Mouse (Mus musculus) cortical plate, adult 2 months (tissue): ENCODE measurements at regions not wholly inside any gene's neighbourhood (a gene's known extent, or its start where the extent isn't known, plus 50 kb on each side); places are given as distances from the start of the nearest gene placed in this dataset.
A peak's percentile ranks its signal among the peaks of the same experiment; 100 is the strongest.

Source experiments
- H3K27ac ChIP-seq: fragments of 200-500 bp; 2 replicates; pipeline ENCODE4 v1.5.1; 2012; ENCODE audit warnings: low read length, control low read depth, inconsistent platforms; ENCODE audit not compliant: insufficient read depth
- H3K4me1 ChIP-seq: fragments of 200-500 bp; 2 replicates; pipeline ENCODE4 v1.6.1; 2011; ENCODE audit warnings: low read length; ENCODE audit not compliant: control insufficient read depth, insufficient read depth
- H3K4me3 ChIP-seq: fragments of 200-500 bp; 2 replicates; pipeline ENCODE4 v1.5.1; 2011; ENCODE audit warnings: mild to moderate bottlenecking, low read length, control low read depth; ENCODE audit not compliant: insufficient read depth
- CTCF ChIP-seq: fragments of 200-500 bp; IDR thresholded peaks from 2 replicates; pipeline ENCODE4 v1.5.1; 2011; ENCODE audit warnings: mild to moderate bottlenecking, control low read depth, low read length; ENCODE audit not compliant: insufficient read depth; ENCODE audit errors: extremely low read depth
- POLR2A ChIP-seq: fragments of 200-500 bp; IDR thresholded peaks from 2 replicates; pipeline ENCODE4 v1.6.1; 2011; ENCODE audit warnings: mild to moderate bottlenecking, low read length, control low read depth; ENCODE audit not compliant: insufficient read depth; ENCODE audit errors: extremely low read depth

DNA sequence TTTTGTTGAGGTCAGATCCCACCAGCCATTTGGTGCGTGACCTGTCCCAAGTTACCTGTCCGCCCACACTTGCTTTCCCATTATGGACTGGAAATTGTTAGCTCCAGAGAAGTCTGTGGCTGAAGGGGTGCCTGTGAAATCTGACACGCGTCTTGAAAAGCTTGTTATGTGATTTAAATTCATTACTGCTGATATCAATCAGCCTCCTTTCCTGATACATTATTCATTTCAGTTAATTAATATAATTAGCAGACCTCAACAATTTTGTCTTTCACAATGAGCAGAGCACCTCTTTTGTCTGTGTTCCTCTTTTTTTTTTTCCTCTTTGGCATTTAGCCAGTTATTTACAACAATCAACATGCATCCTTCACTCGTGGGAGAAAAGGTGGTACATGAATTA, 58.6 kb upstream of the Grip1 start:
- Histone ChIP-seq H3K4me3 (no peak overlapping the region), H3K4me1 (no peaks in the 10 kb centered on the region), H3K27ac (no peak overlapping the region)
- no peak for TF ChIP-seq POLR2A
- no peak for TF ChIP-seq CTCF

DNA sequence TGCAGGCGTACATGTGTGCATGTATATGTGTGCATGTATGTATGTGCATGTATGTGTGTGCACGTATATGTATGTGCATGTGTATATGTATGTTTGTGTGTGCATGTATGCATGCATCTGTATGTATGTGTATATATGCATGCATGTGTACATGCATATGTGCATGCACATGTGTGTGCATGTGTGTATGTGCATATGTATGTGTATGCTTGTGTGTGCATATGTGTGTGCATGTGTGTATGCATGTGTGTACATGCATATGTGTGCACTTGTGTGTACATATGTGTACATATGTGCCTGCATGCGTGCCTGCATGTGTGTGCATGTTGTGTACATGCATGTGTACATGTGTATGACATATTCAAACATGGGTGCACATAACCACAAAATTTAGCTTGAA, 65.7 kb upstream of the Grip1 start:
- no peak for TF ChIP-seq POLR2A
- no peak for TF ChIP-seq CTCF
- no peak overlapping the region for H3K4me3 ChIP-seq
- no peak overlapping the region for H3K27ac ChIP-seq
- no peaks in the 10 kb centered on the region for H3K4me1 ChIP-seq

DNA sequence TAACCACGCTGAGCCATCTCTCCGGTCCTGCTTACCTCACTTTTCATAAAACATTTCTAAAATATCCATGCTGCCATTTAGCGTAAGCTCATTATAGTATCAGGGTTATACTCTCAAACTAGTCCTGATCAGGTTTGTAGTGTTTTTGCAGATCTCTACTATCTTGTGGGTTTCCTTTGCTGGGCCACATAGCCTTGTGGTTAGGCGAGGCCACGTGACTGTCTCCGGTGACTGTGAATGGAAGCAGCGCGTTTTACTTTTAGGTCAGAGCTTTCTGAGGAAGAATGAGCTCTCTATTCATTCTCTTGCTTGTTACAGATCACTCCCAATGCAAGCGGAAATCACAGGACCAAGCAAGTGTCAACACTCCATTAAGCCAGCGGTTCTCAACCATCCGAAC, 71.4 kb upstream of the Grip1 start:
- no peak overlapping the region for H3K4me3 ChIP-seq
- H3K27ac ChIP-seq = no peak overlapping the region
- TF ChIP-seq POLR2A (no peak), CTCF (no peak)
- no peaks in the 10 kb centered on the region for H3K4me1 ChIP-seq

DNA sequence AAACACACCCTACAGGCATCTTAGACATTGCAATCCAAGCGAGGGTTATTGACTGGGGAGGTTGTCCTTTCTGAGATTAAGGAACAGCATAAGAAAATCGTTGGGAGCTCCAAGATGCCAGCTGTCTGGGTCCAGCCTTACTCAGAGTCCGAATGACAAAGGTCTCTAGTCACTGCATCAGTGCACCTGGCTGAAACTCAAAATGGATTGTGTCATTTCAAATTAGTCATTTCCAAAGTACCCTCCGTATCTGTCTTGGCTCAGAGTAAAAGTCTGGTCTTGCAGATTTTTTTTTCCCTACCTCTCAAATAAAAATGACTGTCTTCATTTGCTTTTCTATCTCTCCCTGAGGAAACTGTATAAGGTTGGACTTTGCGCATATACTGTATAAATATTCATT, 85.1 kb upstream of the Grip1 start:
- no peak overlapping the region for H3K4me3 ChIP-seq
- no peaks in the 10 kb centered on the region for H3K4me1 ChIP-seq
- H3K27ac ChIP-seq = no peak overlapping the region
- TF ChIP-seq CTCF = no peak
- no peak for TF ChIP-seq POLR2A

DNA sequence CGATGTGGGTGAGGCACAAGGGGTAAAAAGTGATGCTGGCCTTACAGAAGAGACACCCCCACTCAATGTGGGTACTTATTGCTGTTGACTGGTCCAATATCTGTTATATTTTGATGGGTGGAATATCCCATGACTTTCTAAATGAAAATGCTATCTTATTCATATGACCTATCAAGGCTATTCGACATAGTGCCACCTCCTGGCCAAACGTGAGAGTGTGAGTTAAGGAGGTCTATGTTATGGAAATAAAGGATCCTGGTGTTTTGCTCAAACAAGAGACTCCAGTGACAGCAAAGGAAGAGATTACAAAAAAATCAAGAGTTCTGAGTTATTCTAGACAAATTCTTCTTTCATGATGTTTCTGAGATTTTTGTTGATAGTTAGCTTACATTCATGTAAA, 90.0 kb upstream of the Grip1 start:
- H3K4me3 ChIP-seq = no peak overlapping the region
- no peak for TF ChIP-seq POLR2A
- no peak for TF ChIP-seq CTCF
- no peak overlapping the region for H3K27ac ChIP-seq
- H3K4me1 ChIP-seq = no peaks in the 10 kb centered on the region

DNA sequence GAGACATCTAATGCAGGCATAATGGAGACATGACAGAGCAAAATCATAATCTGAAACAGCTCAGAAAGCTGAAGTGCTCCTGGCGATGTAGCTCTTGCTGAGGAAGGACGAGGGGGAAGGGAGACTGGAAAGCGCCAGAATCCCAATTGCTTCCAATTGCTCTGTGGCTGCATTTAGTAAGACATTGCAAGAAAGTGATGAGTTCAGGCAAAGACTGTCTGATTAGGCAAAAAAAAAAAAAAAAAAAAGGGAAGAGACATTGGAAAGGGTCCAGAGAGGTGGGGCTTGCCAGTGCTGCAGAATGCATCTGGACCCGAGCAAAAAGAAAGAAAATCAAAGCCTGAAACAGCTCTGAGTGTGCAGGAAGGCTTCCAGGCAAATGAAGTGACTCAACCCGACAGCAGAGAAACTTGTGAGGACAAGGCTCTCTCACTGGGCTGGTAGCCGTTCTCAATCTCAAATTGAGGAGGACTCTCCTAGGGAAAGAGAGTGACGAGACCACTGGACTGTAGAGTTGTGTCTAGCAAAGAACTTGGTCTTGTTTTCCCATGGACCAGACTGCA, 94.8 kb upstream of the Grip1 start:
- Histone ChIP-seq H3K27ac (no peak overlapping the region), H3K4me1 (no peaks in the 10 kb centered on the region), H3K4me3 (no peak overlapping the region)
- TF ChIP-seq CTCF (no peak), POLR2A (no peak)

DNA sequence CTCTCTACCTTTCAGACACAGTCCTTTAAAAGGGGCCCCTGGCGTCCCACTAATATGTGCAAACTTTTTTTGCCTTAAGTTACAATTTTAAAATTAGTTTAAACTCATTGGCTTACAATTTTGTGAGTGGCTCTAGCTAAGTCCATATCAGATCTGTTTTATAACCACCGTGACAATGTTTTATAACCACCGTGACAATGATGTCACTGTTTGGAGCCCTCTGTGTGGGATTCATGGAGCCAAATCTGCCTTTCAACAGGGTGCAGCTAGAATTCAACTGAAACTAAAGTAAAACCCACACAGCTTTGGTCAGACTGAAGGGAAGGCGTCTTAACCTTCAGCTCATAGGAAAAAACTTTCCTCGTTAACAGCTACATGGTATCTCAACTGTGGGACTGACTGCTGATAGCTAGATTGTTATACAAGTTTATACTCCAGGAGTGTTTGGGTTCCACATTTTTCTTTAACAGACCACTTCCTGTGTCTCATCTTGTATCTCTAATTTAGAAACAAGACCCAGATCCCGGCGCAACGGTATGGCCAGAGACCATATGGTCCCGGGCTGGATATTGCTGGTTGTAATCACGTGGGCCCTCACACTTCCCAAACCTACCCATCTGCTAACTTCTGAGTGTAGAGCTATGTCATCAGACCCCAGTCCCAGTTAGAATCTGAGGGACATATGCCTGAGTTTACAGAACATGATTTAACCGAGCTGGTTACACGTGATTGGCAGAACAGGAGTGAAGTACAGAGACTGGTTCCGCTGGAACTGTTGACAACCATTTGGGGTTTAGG, 102.7 kb upstream of the Cand1 start:
- H3K4me1 ChIP-seq = peaks cover 1% of the 10 kb centered on the region; the same call in 1 of the 2 replicates
- no peak for TF ChIP-seq CTCF
- no peak for TF ChIP-seq POLR2A
- H3K27ac ChIP-seq = no peak overlapping the region
- H3K4me3 ChIP-seq = no peak overlapping the region

DNA sequence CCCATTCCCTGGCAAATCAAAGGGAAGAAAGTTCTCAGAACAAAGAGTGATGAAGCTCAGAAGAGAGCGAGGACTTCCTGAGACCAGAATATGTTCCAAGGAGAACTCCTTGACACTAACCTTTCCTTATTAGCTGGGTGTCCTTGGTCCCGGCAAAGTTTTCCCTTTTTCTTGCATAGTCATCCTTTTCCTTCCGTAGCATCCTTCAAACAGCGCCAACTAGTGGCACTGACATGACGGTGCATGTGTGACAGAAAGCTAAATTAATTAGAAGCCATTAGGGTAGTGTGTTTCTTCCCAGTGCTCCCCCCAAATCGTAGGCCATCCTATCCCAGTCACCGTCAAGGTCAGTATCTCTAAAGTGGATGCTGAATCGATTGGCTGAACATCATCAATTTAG, 100.5 kb upstream of the Cand1 start:
- Histone ChIP-seq H3K4me3 (no peak overlapping the region), H3K4me1 (peaks cover 1% of the 10 kb centered on the region; the same call in 1 of the 2 replicates), H3K27ac (no peak overlapping the region)
- TF ChIP-seq POLR2A (no peak), CTCF (peak; percentile 16; the same call in 1 of the 2 replicates)

DNA sequence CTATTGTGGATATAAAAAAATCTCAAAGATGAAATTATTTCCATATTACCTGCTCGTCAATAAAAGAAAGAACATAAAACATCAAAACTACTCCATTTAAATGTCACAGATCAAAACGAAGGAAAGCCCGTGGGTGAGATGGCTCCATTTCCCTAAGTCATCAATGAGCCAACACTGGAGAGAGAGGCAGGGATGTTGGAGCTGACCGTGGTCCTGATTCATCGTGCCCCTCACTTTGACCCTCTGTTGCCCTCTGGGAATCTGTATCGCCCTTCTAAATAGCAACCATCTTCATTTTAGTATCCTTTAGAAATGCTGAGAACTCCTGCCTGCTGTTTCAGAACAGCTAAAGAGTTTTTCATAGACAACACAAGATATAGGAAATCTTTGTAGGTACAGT, 87.1 kb upstream of the Cand1 start:
- TF ChIP-seq POLR2A (no peak), CTCF (no peak)
- Histone ChIP-seq H3K4me3 (no peak overlapping the region), H3K4me1 (no peaks in the 10 kb centered on the region), H3K27ac (no peak overlapping the region)

DNA sequence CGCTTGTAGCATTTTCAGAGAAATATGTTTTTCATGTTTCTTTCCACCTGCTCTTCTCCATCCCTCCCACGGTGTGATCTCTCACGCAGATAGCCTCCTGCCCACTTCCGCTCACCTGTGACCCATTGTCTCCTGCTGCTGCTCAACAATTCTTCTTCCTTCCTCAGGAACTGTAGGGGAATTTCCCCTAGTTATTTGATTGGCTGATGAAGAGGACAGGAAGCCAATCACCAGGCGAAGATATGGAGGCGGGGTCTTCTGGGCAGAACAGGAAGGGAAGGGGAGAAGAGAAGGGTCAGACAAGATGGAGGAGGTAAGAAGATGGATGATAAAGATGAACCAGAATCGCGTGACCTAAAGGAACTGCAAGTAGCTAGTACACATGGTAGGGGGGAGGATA, 80.1 kb upstream of the Cand1 start:
- Histone ChIP-seq H3K27ac (no peak overlapping the region), H3K4me3 (no peak overlapping the region), H3K4me1 (no peaks in the 10 kb centered on the region)
- TF ChIP-seq POLR2A = no peak
- no peak for TF ChIP-seq CTCF

DNA sequence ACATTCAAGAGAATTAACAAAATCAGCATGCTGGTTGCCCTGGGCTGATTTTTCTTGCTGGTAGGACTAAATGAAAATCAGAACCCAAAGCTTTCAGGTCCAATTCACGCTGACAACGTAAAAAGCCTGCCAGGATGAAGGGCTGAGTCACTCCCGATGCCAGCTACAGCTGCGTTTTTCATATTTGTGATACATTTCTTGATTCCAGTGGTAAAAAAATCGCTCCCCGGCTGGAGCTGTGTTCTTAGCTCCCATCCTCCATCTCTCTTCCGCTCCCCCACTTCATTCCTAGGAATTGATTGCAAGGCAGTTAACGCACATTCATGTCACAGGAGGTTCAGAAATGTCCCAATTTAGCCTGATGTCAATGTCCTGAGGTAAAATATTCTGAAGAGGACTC, 78.6 kb upstream of the Cand1 start:
- Histone ChIP-seq H3K4me1 (no peaks in the 10 kb centered on the region), H3K4me3 (no peak overlapping the region), H3K27ac (no peak overlapping the region)
- TF ChIP-seq POLR2A = no peak
- TF ChIP-seq CTCF = no peak
